8 mouse cellular contexts compared by ENCODE assay signal in the genomic region with DNA sequence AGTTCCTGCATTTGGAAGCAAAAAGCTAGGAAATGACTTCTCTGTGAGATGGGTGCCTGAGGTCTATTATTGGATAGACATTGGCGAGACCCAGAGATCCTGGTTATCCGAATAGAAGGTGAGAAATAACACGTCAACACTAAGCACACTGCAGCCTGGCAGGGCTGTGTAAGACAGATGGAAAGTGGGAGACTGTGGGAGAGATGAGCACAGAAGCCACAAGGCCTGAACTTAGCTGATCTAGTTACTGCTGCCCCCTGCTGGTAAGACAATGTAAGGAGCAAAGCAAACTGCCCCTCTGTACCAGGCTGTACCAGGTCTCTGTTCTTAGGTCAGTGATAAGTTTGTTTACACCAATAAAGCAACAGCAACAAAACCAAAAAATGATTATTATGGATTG. TPM values are rescaled to one million over a fixed set of nuclear protein-coding genes. Genes with fewer than 3 reads are reported as not detected.
DNase-seq lines count a peak whose midpoint lies in the region; ATAC-seq lines count a peak whose summit lies in the region.

No protein-coding gene starts in this region.

- H3K9ac ChIP-seq in embryonic facial prominence, embryonic 15.5 days, result no peak overlapping the region
- no peak overlapping the region for H3K9ac ChIP-seq in heart, embryonic 12.5 days
- no peak overlapping the region for H3K9ac ChIP-seq in liver, embryonic 11.5 days (ENCODE audit: low read depth, low read length)
- H3K9ac ChIP-seq in stomach, embryonic 14.5 days (replicated peaks; ENCODE audit: low read depth, low read length), result no peak overlapping the region

- peak; percentile 79 to 86 for DNase-seq in CD8-positive naive resting alpha-beta T cell, adult 2 months (ENCODE audit: low read depth in 2 of 2, low spot score in 2 of 2)
- peak; percentile 97 for DNase-seq in brain, adult 2 months (ENCODE audit: low read depth, low spot score)
- DNase-seq in kidney, postnatal 14 days, result peak; percentile 76
- peak; percentile 57 for DNase-seq in liver, embryonic 11.5 days (ENCODE audit: low spot score)
- DNase-seq in neural tube, embryonic 10.5 days (ENCODE audit: extremely low spot score, low spot score), result peak; percentile 76

- no peaks in the 10 kb centered on the region for H3K27me3 ChIP-seq in embryonic facial prominence, embryonic 15.5 days
- H3K27me3 ChIP-seq in heart, embryonic 12.5 days (replicated peaks), result no peaks in the 10 kb centered on the region
- H3K27me3 ChIP-seq in liver, embryonic 11.5 days (replicated peaks; ENCODE audit: control insufficient read depth, insufficient read depth, low read length), result no peaks in the 10 kb centered on the region
- H3K27me3 ChIP-seq in stomach, embryonic 14.5 days (ENCODE audit: control insufficient read depth, insufficient read depth, low read length), result no peaks in the 10 kb centered on the region

- H3K4me1 ChIP-seq in embryonic facial prominence, embryonic 15.5 days, result 0 out of 2 replicates have a peak, but pooled peaks cover 3% of the 10 kb centered on the region
- H3K4me1 ChIP-seq in heart, embryonic 12.5 days (replicated peaks), result peaks cover 2% of the 10 kb centered on the region
- H3K4me1 ChIP-seq in liver, embryonic 11.5 days (replicated peaks; ENCODE audit: control insufficient read depth, insufficient read depth, low read length), result peaks cover 5% of the 10 kb centered on the region; the same call in 1 of the 2 replicates
- H3K4me1 ChIP-seq in stomach, embryonic 14.5 days (ENCODE audit: control insufficient read depth, insufficient read depth, low read length), result no peaks in the 10 kb centered on the region

- no peak overlapping the region for H3K4me3 ChIP-seq in embryonic facial prominence, embryonic 15.5 days (replicated peaks)
- H3K4me3 ChIP-seq in heart, embryonic 12.5 days, result no peak overlapping the region
- no peak overlapping the region for H3K4me3 ChIP-seq in liver, embryonic 11.5 days (ENCODE audit: low read depth, low read length)
- no peak overlapping the region for H3K4me3 ChIP-seq in stomach, embryonic 14.5 days (ENCODE audit: low read depth, low read length)

- H3K27ac ChIP-seq in embryonic facial prominence, embryonic 15.5 days (replicated peaks), result no peak overlapping the region
- no peak overlapping the region for H3K27ac ChIP-seq in heart, embryonic 12.5 days (ENCODE audit: poor library complexity, severe bottlenecking)
- no peak overlapping the region for H3K27ac ChIP-seq in liver, embryonic 11.5 days (ENCODE audit: low read depth, low read length)
- no peak overlapping the region for H3K27ac ChIP-seq in stomach, embryonic 14.5 days (ENCODE audit: low read length)

- H3K36me3 ChIP-seq in embryonic facial prominence, embryonic 15.5 days, result no peaks in the 10 kb centered on the region
- H3K36me3 ChIP-seq in heart, embryonic 12.5 days, result no peaks in the 10 kb centered on the region
- no peaks in the 10 kb centered on the region for H3K36me3 ChIP-seq in liver, embryonic 11.5 days (ENCODE audit: control insufficient read depth, insufficient read depth, low read length)
- H3K36me3 ChIP-seq in stomach, embryonic 14.5 days (ENCODE audit: control insufficient read depth, insufficient read depth, low read length), result no peaks in the 10 kb centered on the region

- WGBS in embryonic facial prominence, embryonic 15.5 days, result 16% methylated on average over 3 of the region's 3 CpGs
- 18% methylated on average over 3 of the region's 3 CpGs for WGBS in heart, embryonic 12.5 days
- WGBS in liver, embryonic 11.5 days, result 20% methylated on average over 3 of the region's 3 CpGs
- WGBS in stomach, embryonic 14.5 days, result 22% methylated on average over 3 of the region's 3 CpGs

- H3K9me3 ChIP-seq in embryonic facial prominence, embryonic 15.5 days (replicated peaks), result no peaks in the 10 kb centered on the region
- H3K9me3 ChIP-seq in heart, embryonic 12.5 days (replicated peaks), result no peaks in the 10 kb centered on the region
- H3K9me3 ChIP-seq in liver, embryonic 11.5 days (ENCODE audit: control insufficient read depth, low read length), result no peaks in the 10 kb centered on the region
- H3K9me3 ChIP-seq in stomach, embryonic 14.5 days (ENCODE audit: control insufficient read depth, low read depth, low read length), result no peaks in the 10 kb centered on the region

- no peak overlapping the region for H3K4me2 ChIP-seq in embryonic facial prominence, embryonic 15.5 days (replicated peaks)
- H3K4me2 ChIP-seq in heart, embryonic 12.5 days, result no peak overlapping the region
- no peak overlapping the region for H3K4me2 ChIP-seq in liver, embryonic 11.5 days
- no peak overlapping the region for H3K4me2 ChIP-seq in stomach, embryonic 14.5 days (replicated peaks; ENCODE audit: low read depth, low read length)

- peak; percentile 47; the same call in 1 of the 2 replicates for ATAC-seq in embryonic facial prominence, embryonic 15.5 days (ENCODE audit: insufficient number of reproducible peaks, low FRiP score, low TSS enrichment, low read depth)
- peak; percentile 59; the same call in 1 of the 2 replicates for ATAC-seq in heart, embryonic 12.5 days (ENCODE audit: insufficient number of reproducible peaks, low FRiP score)
- peak; percentile 73 for ATAC-seq in liver, embryonic 11.5 days (replicated peaks; ENCODE audit: low FRiP score)
- ATAC-seq in stomach, embryonic 14.5 days (ENCODE audit: insufficient number of reproducible peaks, insufficient read depth, low FRiP score, low read depth), result peak; percentile 80

RNA-seq across cellular contexts. Expression of gene Med7, which starts 5.6 kb away (rescaled TPM):
- 68.6 and 69.4 TPM in 2 replicates for polyA plus RNA-seq in embryonic facial prominence, embryonic 15.5 days (2015; fragmentation: Nextera tagmentation; extraction: Ambion mirVana)
- 54.9 and 56.8 TPM in 2 replicates for polyA plus RNA-seq in heart, embryonic 12.5 days (2016; fragmentation: Nextera tagmentation; extraction: Ambion mirVana)
- 89.0 and 94.6 TPM in 2 replicates for polyA plus RNA-seq in liver, embryonic 11.5 days (2014; fragmentation: Nextera tagmentation; extraction: Ambion mirVana)
- 71.4 and 75.0 TPM in 2 replicates for polyA plus RNA-seq in stomach, embryonic 14.5 days (2014; fragmentation: Nextera tagmentation; extraction: Ambion mirVana)

RNA-seq across cellular contexts. Expression of gene Havcr2, which starts 23.6 kb away (rescaled TPM):
- 0.21 TPM in 2 replicates for polyA plus RNA-seq in embryonic facial prominence, embryonic 15.5 days (2015; fragmentation: Nextera tagmentation; extraction: Ambion mirVana)
- 0.10 and 0.19 TPM in 2 replicates for polyA plus RNA-seq in heart, embryonic 12.5 days (2016; fragmentation: Nextera tagmentation; extraction: Ambion mirVana)
- 0.15 TPM in 1 of 2 replicates, not detected in the other for polyA plus RNA-seq in liver, embryonic 11.5 days (2014; fragmentation: Nextera tagmentation; extraction: Ambion mirVana)
- 0.08 TPM in 1 of 2 replicates, not detected in the other for polyA plus RNA-seq in stomach, embryonic 14.5 days (2014; fragmentation: Nextera tagmentation; extraction: Ambion mirVana)

RNA-seq across cellular contexts. Expression of gene Fam71b, which starts 34.8 kb away (rescaled TPM):
- polyA plus RNA-seq in embryonic facial prominence, embryonic 15.5 days (2015; fragmentation: Nextera tagmentation; extraction: Ambion mirVana), result not detected in 2 replicates
- polyA plus RNA-seq in heart, embryonic 12.5 days (2016; fragmentation: Nextera tagmentation; extraction: Ambion mirVana), result not detected in 2 replicates
- polyA plus RNA-seq in liver, embryonic 11.5 days (2014; fragmentation: Nextera tagmentation; extraction: Ambion mirVana), result not detected in 2 replicates
- polyA plus RNA-seq in stomach, embryonic 14.5 days (2014; fragmentation: Nextera tagmentation; extraction: Ambion mirVana), result not detected in 2 replicates

RNA-seq across cellular contexts. Expression of gene Itk, which starts 41.8 kb away (rescaled TPM):
- 0.21 and 0.33 TPM in 2 replicates for polyA plus RNA-seq in embryonic facial prominence, embryonic 15.5 days (2015; fragmentation: Nextera tagmentation; extraction: Ambion mirVana)
- polyA plus RNA-seq in heart, embryonic 12.5 days (2016; fragmentation: Nextera tagmentation; extraction: Ambion mirVana), result not detected in 2 replicates
- 0.05 and 0.14 TPM in 2 replicates for polyA plus RNA-seq in liver, embryonic 11.5 days (2014; fragmentation: Nextera tagmentation; extraction: Ambion mirVana)
- 0.07 and 0.22 TPM in 2 replicates for polyA plus RNA-seq in stomach, embryonic 14.5 days (2014; fragmentation: Nextera tagmentation; extraction: Ambion mirVana)
